Mouse (Mus musculus): ENCODE measurements around the gene Man2a2. TPM values are rescaled to one million over a fixed set of nuclear protein-coding genes. Genes with fewer than 3 reads are reported as not detected.

The Man2a2 gene
- total RNA-seq, 2 experiments from 2014 or later: 67.2 to 67.5 TPM

- DNase-seq (ENCODE audit: low spot score): no peak
- intact Hi-C loops (cut with DNase I): no loop called here
Measured at GRCm38 (mm10) chr7:80315733-80316132, 55.4 kb downstream of the Man2a2 start.

- DNase-seq (ENCODE audit: low spot score): no peak
- intact Hi-C loops (cut with DNase I): no loop called here
Measured at GRCm38 (mm10) chr7:80310771-80311170, 60.4 kb downstream of the Man2a2 start.

- intact Hi-C loops (cut with DNase I): no loop called here
- no peak for DNase-seq (ENCODE audit: low spot score)
Measured at GRCm38 (mm10) chr7:80307766-80308165, 63.4 kb downstream of the Man2a2 start.

- DNase-seq (ENCODE audit: low spot score): no peak
Measured at GRCm38 (mm10) chr7:80301522-80301921, 69.7 kb downstream of the Man2a2 start.

GRCm38 (mm10) chr7:80299568-80299967 lies 71.6 kb downstream of the Man2a2 start:
- intact Hi-C loops (cut with DNase I): no loop called here
- no peak for DNase-seq (ENCODE audit: low spot score)

More at GRCm38 (mm10) chr7:80301522-80301921, 69.7 kb downstream of the Man2a2 start:
- intact Hi-C loops (cut with DNase I): no loop called here

Other genes with a start within 250 kb of the Man2a2 start
- 10 to 100 TPM; 11.0 to 12.7 TPM for gene Sema4b, start 184.5 kb downstream of the Man2a2 start, total RNA-seq (2021)
- 10 to 100 TPM; 14.1 to 18.0 TPM for gene Cib1, start 138.6 kb downstream of the Man2a2 start, total RNA-seq (2021)
- 1 to 10 TPM; 1.4 to 1.8 TPM for gene Gdpgp1, start 138.5 kb downstream of the Man2a2 start, total RNA-seq (2021)
- under 1 TPM; 0.28 to 0.52 TPM for gene Ttll13, start 125.0 kb downstream of the Man2a2 start, total RNA-seq (2021)
- gene Ngrn, start 110.2 kb downstream of the Man2a2 start, total RNA-seq (2021): 10 to 100 TPM; 25.1 to 27.1 TPM
- gene Vps33b, start 101.7 kb downstream of the Man2a2 start, total RNA-seq (2021): 1 to 10 TPM; 5.8 to 6.1 TPM
- 1 to 10 TPM; 2.9 to 3.7 TPM for gene Prc1, start 76.9 kb downstream of the Man2a2 start, total RNA-seq (2021)
- gene Rccd1, start 46.9 kb downstream of the Man2a2 start, total RNA-seq (2021): 1 to 10 TPM; 6.1 to 6.7 TPM
- gene Unc45a, start 30.4 kb downstream of the Man2a2 start, total RNA-seq (2021): 10 to 100 TPM; 13.5 to 15.8 TPM
- 10 to 100 TPM; 35.2 to 38.9 TPM for gene Hddc3, start 28.3 kb downstream of the Man2a2 start, total RNA-seq (2021)
- gene Fes, start 16.6 kb upstream of the Man2a2 start, total RNA-seq (2021): 10 to 100 TPM; 11.9 to 13.6 TPM
- 100 to 1,000 TPM; 106 to 118 TPM for gene Furin, start 34.1 kb upstream of the Man2a2 start, total RNA-seq (2021)
- gene Blm, start 163.7 kb upstream of the Man2a2 start, total RNA-seq (2021): 1 to 10 TPM; 1.5 to 2.0 TPM

Data from heart, postnatal 25 days (tissue).